Mouse (Mus musculus) midbrain, embryonic 11.5 days (tissue): ENCODE data around the gene Prkd3. TPM values are rescaled to one million over a fixed set of nuclear protein-coding genes. Genes with fewer than 3 reads are reported as not detected.
A peak's percentile ranks its signal among the peaks of the same experiment; 100 is the strongest.

ENCODE experiments used
- ATAC-seq: fragments of 200-750 bp; cut with Nextera tagmentation; 2 replicates; pipeline ENCODE4 v1.8.0; 2017; ENCODE audit warnings: moderate TSS enrichment, moderate library complexity; ENCODE audit not compliant: low FRiP score
- DNase-seq: peaks from one replicate; pipeline ENCODE4 v3.0.0; 2015; ENCODE audit warnings: low spot score; ENCODE audit errors: missing footprints
- H3K27ac ChIP-seq: fragments of 300-500 bp; sonication (generic); 2 replicates; pipeline ENCODE4 v1.5.1; 2014; ENCODE audit warnings: low read depth, low read length
- H3K27me3 ChIP-seq: fragments of 300-500 bp; sonication (generic); 2 replicates; pipeline ENCODE4 v1.6.1; 2014; ENCODE audit warnings: mild to moderate bottlenecking, low read length, moderate library complexity, mixed read lengths; ENCODE audit not compliant: control insufficient read depth, insufficient read depth
- H3K36me3 ChIP-seq: fragments of 300-500 bp; sonication (generic); 2 replicates; pipeline ENCODE4 v1.6.1; 2014; ENCODE audit warnings: mild to moderate bottlenecking, low read length, moderate library complexity, mixed read lengths; ENCODE audit not compliant: control insufficient read depth, insufficient read depth
- H3K4me1 ChIP-seq: fragments of 300-500 bp; sonication (generic); 2 replicates; pipeline ENCODE4 v1.6.1; 2014; ENCODE audit warnings: low read length; ENCODE audit not compliant: control insufficient read depth, insufficient read depth
- H3K4me2 ChIP-seq: fragments of 300-500 bp; sonication (generic); 2 replicates; pipeline ENCODE4 v1.6.1; 2014; ENCODE audit warnings: mild to moderate bottlenecking, moderate library complexity
- H3K4me3 ChIP-seq: fragments of 300-500 bp; sonication (generic); 2 replicates; pipeline ENCODE4 v1.5.1; 2014; ENCODE audit warnings: low read depth, low read length
- H3K9ac ChIP-seq: fragments of 300-500 bp; sonication (generic); 2 replicates; pipeline ENCODE4 v1.6.1; 2014; ENCODE audit warnings: low read length
- H3K9me3 ChIP-seq: fragments of 300-500 bp; sonication (generic); 2 replicates; pipeline ENCODE4 v1.6.1; 2016; ENCODE audit warnings: low read length; ENCODE audit not compliant: control insufficient read depth
- WGBS: fragments of 180-500 bp; shearing (Covaris S2); extraction: QIAGEN DNeasy Blood & Tissue Kit; methylation state at CpG from one replicate; pipeline ENCODE4 v1.1.7; 2014; 5-methylcytosine and 5-hydroxymethylcytosine counted together
- polyA plus RNA-seq: library from polyadenylated mRNA; unstranded; fragments of >200 nt; fragmentation: Nextera tagmentation; extraction: Ambion mirVana; gene quantifications from 2 replicates; pipeline ENCODE4 v1.2.1, GENCODE M21; 2014

The Prkd3 gene
- polyA plus RNA-seq, 1 experiment from 2014 or later: 48.0 TPM

- H3K36me3 ChIP-seq: peaks cover 5% of the 10 kb centered on the region; the same call in 1 of the 2 replicates
- DNase-seq (no peak), ATAC-seq (no peak)
- H3K9ac ChIP-seq: no peak overlapping the region
- WGBS: 92% methylated on average over 11 of the region's 11 CpGs
- H3K4me3 ChIP-seq: no peak overlapping the region
- no peak overlapping the region for H3K4me2 ChIP-seq
- H3K27ac ChIP-seq: no peak overlapping the region
- H3K27me3 ChIP-seq: no peaks in the 10 kb centered on the region
- H3K9me3 ChIP-seq: no peaks in the 10 kb centered on the region
- no peaks in the 10 kb centered on the region for H3K4me1 ChIP-seq
Observed at GRCm38 (mm10) chr17:78966092-78966883, 54.3 kb downstream of the Prkd3 start.

GRCm38 (mm10) chr17:78964387-78964786 is 56.2 kb downstream of the Prkd3 start:
- Histone ChIP-seq H3K9me3 (no peaks in the 10 kb centered on the region), H3K36me3 (peaks cover 7% of the 10 kb centered on the region; the same call in 1 of the 2 replicates), H3K27me3 (no peaks in the 10 kb centered on the region), H3K9ac (no peak overlapping the region), H3K4me2 (no peak overlapping the region), H3K27ac (no peak overlapping the region), H3K4me1 (no peaks in the 10 kb centered on the region), H3K4me3 (no peak overlapping the region)
- ATAC-seq (no peak), DNase-seq (no peak)
- WGBS: 91% methylated on average over 1 of the region's 1 CpGs

- peaks cover 13% of the 10 kb centered on the region for H3K36me3 ChIP-seq
- 85% methylated on average over 6 of the region's 6 CpGs for WGBS
Observed at GRCm38 (mm10) chr17:78959473-78959872, 61.1 kb downstream of the Prkd3 start.

GRCm38 (mm10) chr17:78953240-78953639 is 67.4 kb downstream of the Prkd3 start:
- Histone ChIP-seq H3K4me2 (no peak overlapping the region), H3K4me1 (no peaks in the 10 kb centered on the region), H3K9ac (no peak overlapping the region), H3K9me3 (no peaks in the 10 kb centered on the region), H3K27ac (no peak overlapping the region), H3K27me3 (no peaks in the 10 kb centered on the region), H3K4me3 (no peak overlapping the region), H3K36me3 (peaks cover 9% of the 10 kb centered on the region)
- no peak for DNase-seq
- WGBS: 93% methylated on average over 8 of the region's 8 CpGs
- ATAC-seq: no peak

More at GRCm38 (mm10) chr17:78959473-78959872, 61.1 kb downstream of the Prkd3 start:
- DNase-seq: no peak
- Histone ChIP-seq H3K9ac (no peak overlapping the region), H3K4me1 (no peaks in the 10 kb centered on the region), H3K27ac (no peak overlapping the region), H3K27me3 (no peaks in the 10 kb centered on the region), H3K9me3 (no peaks in the 10 kb centered on the region), H3K4me2 (no peak overlapping the region), H3K4me3 (no peak overlapping the region)
- ATAC-seq: no peak

- ATAC-seq: no peak
- peaks cover 9% of the 10 kb centered on the region for H3K36me3 ChIP-seq
- H3K4me2 ChIP-seq: no peak overlapping the region
- H3K9ac ChIP-seq: no peak overlapping the region
- H3K9me3 ChIP-seq: no peaks in the 10 kb centered on the region
- no peak overlapping the region for H3K4me3 ChIP-seq
- H3K27me3 ChIP-seq: no peaks in the 10 kb centered on the region
- no peak overlapping the region for H3K27ac ChIP-seq
- no peaks in the 10 kb centered on the region for H3K4me1 ChIP-seq
- 94% methylated on average over 5 of the region's 5 CpGs for WGBS
- DNase-seq: no peak
Observed at GRCm38 (mm10) chr17:78952070-78952469, 68.5 kb downstream of the Prkd3 start.

- DNase-seq (no peak), ATAC-seq (no peak)
- Histone ChIP-seq H3K27me3 (no peaks in the 10 kb centered on the region), H3K4me1 (no peaks in the 10 kb centered on the region), H3K36me3 (peaks cover 11% of the 10 kb centered on the region), H3K9ac (no peak overlapping the region), H3K4me3 (no peak overlapping the region), H3K4me2 (no peak overlapping the region), H3K9me3 (no peaks in the 10 kb centered on the region), H3K27ac (no peak overlapping the region)
- WGBS: 95% methylated on average over 5 of the region's 5 CpGs
Observed at GRCm38 (mm10) chr17:78951225-78951624, 69.4 kb downstream of the Prkd3 start.

- 47% methylated on average over 11 of the region's 11 CpGs for WGBS
- DNase-seq (no peak), ATAC-seq (no peak)
- Histone ChIP-seq H3K9ac (no peak overlapping the region), H3K4me1 (peaks cover 2% of the 10 kb centered on the region), H3K27ac (no peak overlapping the region), H3K36me3 (peaks cover 5% of the 10 kb centered on the region; the same call in 1 of the 2 replicates), H3K4me3 (no peak overlapping the region), H3K9me3 (no peaks in the 10 kb centered on the region), H3K27me3 (no peaks in the 10 kb centered on the region), H3K4me2 (no peak overlapping the region)
Observed at GRCm38 (mm10) chr17:78942579-78942978, 78.0 kb downstream of the Prkd3 start.

GRCm38 (mm10) chr17:78938927-78939326 is 81.7 kb downstream of the Prkd3 start:
- H3K36me3 ChIP-seq: peaks cover 5% of the 10 kb centered on the region
- H3K4me2 ChIP-seq: no peak overlapping the region
- peaks cover 8% of the 10 kb centered on the region for H3K4me1 ChIP-seq
- H3K9ac ChIP-seq: no peak overlapping the region
- DNase-seq (no peak), ATAC-seq (no peak)
- H3K27me3 ChIP-seq: no peaks in the 10 kb centered on the region
- no peak overlapping the region for H3K4me3 ChIP-seq
- H3K9me3 ChIP-seq: no peaks in the 10 kb centered on the region
- 94% methylated on average over 4 of the region's 4 CpGs for WGBS
- H3K27ac ChIP-seq: no peak overlapping the region

- Histone ChIP-seq H3K9ac (peak overlapping the region; percentile 84), H3K4me2 (peak overlapping the region; percentile 75), H3K27ac (no peak overlapping the region), H3K9me3 (no peaks in the 10 kb centered on the region), H3K36me3 (peaks cover 5% of the 10 kb centered on the region; the same call in 1 of the 2 replicates), H3K27me3 (no peaks in the 10 kb centered on the region), H3K4me1 (peaks cover 8% of the 10 kb centered on the region), H3K4me3 (peak overlapping the region; percentile 86)
- ATAC-seq (no peak), DNase-seq (no peak)
- WGBS: 11% methylated on average over 26 of the region's 26 CpGs
Observed at GRCm38 (mm10) chr17:78937229-78937853, 83.3 kb downstream of the Prkd3 start.
